Mouse (Mus musculus) thymus, adult 2 months (tissue): ENCODE results near the gene Rxfp2.

Experiments
- CTCF ChIP-seq: fragments of 200-500 bp; IDR thresholded peaks from 2 replicates; pipeline ENCODE4 v1.5.1; 2012; ENCODE audit warnings: mild to moderate bottlenecking, control low read depth, low read length, moderate library complexity, borderline replicate concordance; ENCODE audit not compliant: control insufficient read depth, poor library complexity, insufficient read depth; ENCODE audit errors: extremely low read depth
- POLR2A ChIP-seq: fragments of 200-500 bp; IDR thresholded peaks from 2 replicates; pipeline ENCODE4 v1.6.1; 2012; ENCODE audit warnings: mild to moderate bottlenecking, low read length, control low read depth, moderate library complexity; ENCODE audit not compliant: control insufficient read depth, poor library complexity, insufficient read depth; ENCODE audit errors: extremely low read depth

DNA sequence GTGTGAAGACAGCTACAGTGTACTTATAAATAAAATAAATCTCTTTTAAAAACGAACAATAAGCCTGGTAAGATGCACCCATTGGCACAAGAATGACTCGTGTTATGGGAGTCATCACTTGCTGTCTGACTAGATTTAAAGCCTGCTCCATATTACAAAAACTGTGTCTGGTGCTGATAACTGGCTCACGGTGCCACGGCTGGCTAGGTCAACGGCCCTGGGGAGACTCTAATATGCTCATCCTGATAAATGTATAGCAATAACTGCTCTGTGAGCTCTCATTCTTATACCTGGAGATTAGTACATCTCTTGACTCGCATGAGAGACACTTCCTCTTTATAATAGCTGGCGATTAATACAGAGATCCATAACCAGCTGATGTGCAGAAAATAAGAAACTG lies 87.9 kb downstream of the Rxfp2 start:
- no peak for TF ChIP-seq CTCF
- no peak for TF ChIP-seq POLR2A
